Mouse (Mus musculus) limb, embryonic 13.5 days (tissue): ENCODE measurements around the gene Col15a1. TPM values are rescaled to one million over a fixed set of nuclear protein-coding genes. Genes with fewer than 3 reads are reported as not detected.

Source experiments
- ATAC-seq: fragments of 200-750 bp; cut with Nextera tagmentation; 2 replicates; pipeline ENCODE4 v1.8.0; 2017; ENCODE audit warnings: low read depth, moderate number of reproducible peaks, moderate TSS enrichment; ENCODE audit not compliant: low FRiP score
- H3K27ac ChIP-seq: fragments of 300-500 bp; sonication (generic); 2 replicates; pipeline ENCODE4 v1.5.1; 2015; ENCODE audit warnings: inconsistent platforms, mild to moderate bottlenecking, moderate library complexity
- H3K27me3 ChIP-seq: fragments of 300-500 bp; sonication (generic); 2 replicates; pipeline ENCODE4 v1.6.1; 2015; ENCODE audit warnings: mild to moderate bottlenecking, inconsistent platforms
- H3K36me3 ChIP-seq: fragments of 300-500 bp; sonication (generic); 2 replicates; pipeline ENCODE4 v1.6.1; 2015; ENCODE audit warnings: inconsistent platforms, mild to moderate bottlenecking, moderate library complexity
- H3K4me1 ChIP-seq: fragments of 300-500 bp; sonication (generic); 2 replicates; pipeline ENCODE4 v1.6.1; 2015; ENCODE audit warnings: inconsistent platforms
- H3K4me2 ChIP-seq: fragments of 300-500 bp; sonication (generic); replicated peaks from 2 replicates; pipeline ENCODE4 v1.6.1; 2015; ENCODE audit warnings: inconsistent platforms, mild to moderate bottlenecking, moderate library complexity
- H3K4me3 ChIP-seq: fragments of 300-500 bp; sonication (generic); 2 replicates; pipeline ENCODE4 v1.5.1; 2015; ENCODE audit warnings: moderate library complexity, mild to moderate bottlenecking, inconsistent platforms
- H3K9ac ChIP-seq: fragments of 300-500 bp; sonication (generic); 2 replicates; pipeline ENCODE4 v1.6.1; 2015; ENCODE audit warnings: mild to moderate bottlenecking, inconsistent platforms
- H3K9me3 ChIP-seq: fragments of 300-500 bp; sonication (generic); 2 replicates; pipeline ENCODE4 v1.6.1; 2016; ENCODE audit warnings: inconsistent platforms
- WGBS: fragments of 180-500 bp; shearing (Covaris S2); methylation state at CpG from one replicate; pipeline ENCODE4 v1.1.7; 2015; 5-methylcytosine and 5-hydroxymethylcytosine counted together
- polyA plus RNA-seq: library from polyadenylated mRNA; unstranded; fragments of >200 nt; fragmentation: Nextera tagmentation; extraction: Ambion mirVana; gene quantifications from 2 replicates; pipeline ENCODE4 v1.2.1, GENCODE M21; 2015

Gene Col15a1
- polyA plus RNA-seq, 1 experiment from 2014 or later = 19.1 TPM

- Histone ChIP-seq H3K27me3 (no peaks in the 10 kb centered on the region), H3K27ac (peak overlapping the region; percentile 77), H3K36me3 (no peaks in the 10 kb centered on the region), H3K4me1 (peaks cover 41% of the 10 kb centered on the region), H3K4me3 (no peak overlapping the region), H3K9me3 (no peaks in the 10 kb centered on the region), H3K9ac (no peak overlapping the region), H3K4me2 (peak overlapping the region; percentile 23; the same call in 1 of the 2 replicates)
- WGBS = 67% methylated on average over 14 of the region's 14 CpGs
- no peak for ATAC-seq
Observed at GRCm38 (mm10) chr4:47233192-47233835, 25.4 kb downstream of the Col15a1 start.

- no peak for ATAC-seq
Observed at GRCm38 (mm10) chr4:47234667-47235267, 26.8 kb downstream of the Col15a1 start.

GRCm38 (mm10) chr4:47235312-47235711 is 27.4 kb downstream of the Col15a1 start:
- 47% methylated on average over 3 of the region's 3 CpGs for WGBS
- Histone ChIP-seq H3K4me1 (peaks cover 41% of the 10 kb centered on the region), H3K27ac (0 out of 2 replicates have a peak overlapping the region, but pooled peaks have one; percentile 16), H3K9ac (no peak overlapping the region), H3K9me3 (no peaks in the 10 kb centered on the region), H3K4me2 (no peak overlapping the region), H3K36me3 (no peaks in the 10 kb centered on the region), H3K4me3 (no peak overlapping the region), H3K27me3 (no peaks in the 10 kb centered on the region)
- 0 out of 2 replicates have a peak, but pooled peaks have one; percentile 6 for ATAC-seq

More at GRCm38 (mm10) chr4:47234667-47235267, 26.8 kb downstream of the Col15a1 start:
- 24% methylated on average over 17 of the region's 17 CpGs for WGBS
- 0 out of 2 replicates have a peak overlapping the region, but pooled peaks have one; percentile 16 for H3K27ac ChIP-seq
- H3K36me3 ChIP-seq = no peaks in the 10 kb centered on the region
- no peak overlapping the region for H3K9ac ChIP-seq
- no peaks in the 10 kb centered on the region for H3K27me3 ChIP-seq
- H3K4me2 ChIP-seq = no peak overlapping the region
- peaks cover 41% of the 10 kb centered on the region for H3K4me1 ChIP-seq
- H3K4me3 ChIP-seq = no peak overlapping the region
- H3K9me3 ChIP-seq = no peaks in the 10 kb centered on the region

GRCm38 (mm10) chr4:47236104-47236503 is 28.1 kb downstream of the Col15a1 start:
- ATAC-seq = no peak
- Histone ChIP-seq H3K27ac (no peak overlapping the region), H3K9me3 (no peaks in the 10 kb centered on the region), H3K36me3 (no peaks in the 10 kb centered on the region), H3K4me2 (no peak overlapping the region), H3K4me3 (no peak overlapping the region), H3K27me3 (no peaks in the 10 kb centered on the region), H3K9ac (no peak overlapping the region), H3K4me1 (peaks cover 37% of the 10 kb centered on the region)
- 69% methylated on average over 7 of the region's 7 CpGs for WGBS

GRCm38 (mm10) chr4:47237220-47237619 is 29.3 kb downstream of the Col15a1 start:
- H3K27me3 ChIP-seq = no peaks in the 10 kb centered on the region
- 30% methylated on average over 15 of the region's 15 CpGs for WGBS
- peaks cover 35% of the 10 kb centered on the region for H3K4me1 ChIP-seq
- H3K4me2 ChIP-seq = no peak overlapping the region
- no peak overlapping the region for H3K9ac ChIP-seq
- no peak for ATAC-seq
- H3K4me3 ChIP-seq = no peak overlapping the region
- no peaks in the 10 kb centered on the region for H3K36me3 ChIP-seq
- H3K27ac ChIP-seq = no peak overlapping the region
- H3K9me3 ChIP-seq = no peaks in the 10 kb centered on the region

GRCm38 (mm10) chr4:47239114-47239513 is 31.2 kb downstream of the Col15a1 start:
- no peaks in the 10 kb centered on the region for H3K9me3 ChIP-seq
- H3K4me3 ChIP-seq = no peak overlapping the region
- no peak overlapping the region for H3K27ac ChIP-seq
- H3K4me1 ChIP-seq = peaks cover 19% of the 10 kb centered on the region
- no peaks in the 10 kb centered on the region for H3K27me3 ChIP-seq
- ATAC-seq = no peak
- H3K9ac ChIP-seq = no peak overlapping the region
- H3K4me2 ChIP-seq = no peak overlapping the region
- no peaks in the 10 kb centered on the region for H3K36me3 ChIP-seq
- WGBS = 90% methylated on average over 6 of the region's 6 CpGs

GRCm38 (mm10) chr4:47240901-47241300 is 32.9 kb downstream of the Col15a1 start:
- Histone ChIP-seq H3K4me1 (peaks cover 6% of the 10 kb centered on the region; the same call in 1 of the 2 replicates), H3K27ac (no peak overlapping the region), H3K27me3 (no peaks in the 10 kb centered on the region), H3K9me3 (no peaks in the 10 kb centered on the region), H3K9ac (no peak overlapping the region), H3K4me3 (no peak overlapping the region), H3K36me3 (no peaks in the 10 kb centered on the region), H3K4me2 (no peak overlapping the region)
- ATAC-seq = no peak
- 82% methylated on average over 5 of the region's 5 CpGs for WGBS

GRCm38 (mm10) chr4:47242127-47242526 is 34.2 kb downstream of the Col15a1 start:
- Histone ChIP-seq H3K4me2 (no peak overlapping the region), H3K4me1 (peaks cover 5% of the 10 kb centered on the region; the same call in 1 of the 2 replicates), H3K27me3 (no peaks in the 10 kb centered on the region), H3K36me3 (no peaks in the 10 kb centered on the region), H3K4me3 (no peak overlapping the region), H3K27ac (no peak overlapping the region), H3K9ac (no peak overlapping the region), H3K9me3 (no peaks in the 10 kb centered on the region)
- ATAC-seq = no peak
- WGBS = 75% methylated on average over 4 of the region's 4 CpGs

- Histone ChIP-seq H3K4me1 (peaks cover 7% of the 10 kb centered on the region; the same call in 1 of the 2 replicates), H3K27ac (no peak overlapping the region), H3K9ac (no peak overlapping the region), H3K36me3 (no peaks in the 10 kb centered on the region), H3K27me3 (no peaks in the 10 kb centered on the region), H3K4me2 (no peak overlapping the region), H3K9me3 (no peaks in the 10 kb centered on the region), H3K4me3 (no peak overlapping the region)
- ATAC-seq = no peak
- WGBS = 60% methylated on average over 6 of the region's 6 CpGs
Observed at GRCm38 (mm10) chr4:47244651-47245050, 36.7 kb downstream of the Col15a1 start.

- Histone ChIP-seq H3K27me3 (no peaks in the 10 kb centered on the region), H3K4me3 (no peak overlapping the region), H3K4me2 (no peak overlapping the region), H3K4me1 (peaks cover 7% of the 10 kb centered on the region; the same call in 1 of the 2 replicates), H3K27ac (no peak overlapping the region), H3K9ac (no peak overlapping the region), H3K36me3 (no peaks in the 10 kb centered on the region), H3K9me3 (no peaks in the 10 kb centered on the region)
- WGBS = 87% methylated on average over 18 of the region's 18 CpGs
- ATAC-seq = no peak
Observed at GRCm38 (mm10) chr4:47245621-47246020, 37.7 kb downstream of the Col15a1 start.

- no peak for ATAC-seq
- H3K4me2 ChIP-seq = no peak overlapping the region
- no peaks in the 10 kb centered on the region for H3K9me3 ChIP-seq
- no peaks in the 10 kb centered on the region for H3K36me3 ChIP-seq
- H3K27me3 ChIP-seq = no peaks in the 10 kb centered on the region
- H3K4me1 ChIP-seq = peaks cover 7% of the 10 kb centered on the region; the same call in 1 of the 2 replicates
- WGBS = 63% methylated on average over 8 of the region's 8 CpGs
- H3K9ac ChIP-seq = no peak overlapping the region
- H3K4me3 ChIP-seq = no peak overlapping the region
- no peak overlapping the region for H3K27ac ChIP-seq
Observed at GRCm38 (mm10) chr4:47246811-47247210, 38.9 kb downstream of the Col15a1 start.

GRCm38 (mm10) chr4:47247574-47247973 is 39.6 kb downstream of the Col15a1 start:
- H3K27me3 ChIP-seq = no peaks in the 10 kb centered on the region
- WGBS = 72% methylated on average over 6 of the region's 6 CpGs
- H3K4me1 ChIP-seq = peaks cover 7% of the 10 kb centered on the region; the same call in 1 of the 2 replicates
- no peak for ATAC-seq
- H3K9ac ChIP-seq = no peak overlapping the region
- no peak overlapping the region for H3K27ac ChIP-seq
- H3K9me3 ChIP-seq = peaks cover 2% of the 10 kb centered on the region
- H3K4me2 ChIP-seq = no peak overlapping the region
- no peak overlapping the region for H3K4me3 ChIP-seq
- no peaks in the 10 kb centered on the region for H3K36me3 ChIP-seq
